Mouse (Mus musculus) stomach, embryonic 16.5 days (tissue): Measurements from ENCODE around the gene Gm13276. TPM values are rescaled to one million over a fixed set of nuclear protein-coding genes. Genes with fewer than 3 reads are reported as not detected.
"Not testable (repeated sequence)": the region's sequence is repeated elsewhere in the genome, so short reads cannot be mapped to it uniquely, and the experiment has no call there.

Source experiments
- ATAC-seq: fragments of 200-750 bp; cut with Nextera tagmentation; 2 replicates; pipeline ENCODE4 v1.8.0; 2017; ENCODE audit warnings: moderate number of reproducible peaks, moderate TSS enrichment; ENCODE audit not compliant: insufficient read depth, low FRiP score
- H3K27ac ChIP-seq: fragments of 300-500 bp; sonication (generic); 2 replicates; pipeline ENCODE4 v1.5.1; 2014; ENCODE audit warnings: low read length
- H3K27me3 ChIP-seq: fragments of 300-500 bp; sonication (generic); 2 replicates; pipeline ENCODE4 v1.6.1; 2014; ENCODE audit warnings: low read length, control low read depth, mixed read lengths; ENCODE audit not compliant: control insufficient read depth, insufficient read depth
- H3K36me3 ChIP-seq: fragments of 300-500 bp; sonication (generic); 2 replicates; pipeline ENCODE4 v1.6.1; 2014; ENCODE audit warnings: low read length; ENCODE audit not compliant: control insufficient read depth, insufficient read depth
- H3K4me1 ChIP-seq: fragments of 300-500 bp; sonication (generic); 2 replicates; pipeline ENCODE4 v1.6.1; 2014; ENCODE audit warnings: low read length, control low read depth, mixed read lengths; ENCODE audit not compliant: control insufficient read depth, insufficient read depth
- H3K4me2 ChIP-seq: fragments of 300-500 bp; sonication (generic); 2 replicates; pipeline ENCODE4 v1.6.1; 2014; ENCODE audit warnings: low read depth, low read length, mixed read lengths
- H3K4me3 ChIP-seq: fragments of 300-500 bp; sonication (generic); replicated peaks from 2 replicates; pipeline ENCODE4 v1.5.1; 2014; ENCODE audit warnings: mild to moderate bottlenecking, low read length
- H3K9ac ChIP-seq: fragments of 300-500 bp; sonication (generic); 2 replicates; pipeline ENCODE4 v1.6.1; 2014; ENCODE audit warnings: low read length
- H3K9me3 ChIP-seq: fragments of 300-500 bp; sonication (generic); replicated peaks from 2 replicates; pipeline ENCODE4 v1.6.1; 2016; ENCODE audit warnings: low read length, control low read depth; ENCODE audit not compliant: control insufficient read depth
- WGBS: fragments of 180-500 bp; shearing (Covaris S2); extraction: QIAGEN DNeasy Blood & Tissue Kit; methylation state at CpG from one replicate; pipeline ENCODE4 v1.1.7; 2014; 5-methylcytosine and 5-hydroxymethylcytosine counted together
- polyA plus RNA-seq: library from polyadenylated mRNA; unstranded; fragments of >200 nt; fragmentation: Nextera tagmentation; extraction: Ambion mirVana; gene quantifications from 2 replicates; pipeline ENCODE4 v1.2.1, GENCODE M21; 2015

Gene Gm13276
- polyA plus RNA-seq, 1 experiment from 2014 or later, result not detected

GRCm38 (mm10) chr4:88757628-88758031 lies 27.9 kb upstream of the Gm13276 start:
- H3K27me3 ChIP-seq, H3K9me3 ChIP-seq, H3K4me1 ChIP-seq, H3K36me3 ChIP-seq: not testable (repeated sequence)
- WGBS, result under 1% methylated on average over 16 of the region's 21 CpGs
- Histone ChIP-seq H3K4me2 (peak overlapping the region; percentile 64), H3K4me3 (peak overlapping the region; percentile 59), H3K27ac (peak overlapping the region; percentile 97), H3K9ac (peak overlapping the region; percentile 78)
- ATAC-seq, result peak; percentile 100

GRCm38 (mm10) chr4:88758751-88759150 lies 26.8 kb upstream of the Gm13276 start:
- H3K4me1 ChIP-seq, H3K4me3 ChIP-seq, H3K27me3 ChIP-seq, H3K27ac ChIP-seq, H3K4me2 ChIP-seq, H3K9me3 ChIP-seq, H3K36me3 ChIP-seq, H3K9ac ChIP-seq, ATAC-seq: not testable (repeated sequence)
- 75% methylated on average over 8 of the region's 9 CpGs for WGBS

GRCm38 (mm10) chr4:88759610-88760268 lies 25.8 kb upstream of the Gm13276 start, which contains the start of gene Gm13283:
Gene Gm13283 (plus strand): TSS chr4:88760119.
- not testable (repeated sequence) for H3K36me3 ChIP-seq, ATAC-seq
- 17% methylated on average over 7 of the region's 14 CpGs for WGBS

DNA sequence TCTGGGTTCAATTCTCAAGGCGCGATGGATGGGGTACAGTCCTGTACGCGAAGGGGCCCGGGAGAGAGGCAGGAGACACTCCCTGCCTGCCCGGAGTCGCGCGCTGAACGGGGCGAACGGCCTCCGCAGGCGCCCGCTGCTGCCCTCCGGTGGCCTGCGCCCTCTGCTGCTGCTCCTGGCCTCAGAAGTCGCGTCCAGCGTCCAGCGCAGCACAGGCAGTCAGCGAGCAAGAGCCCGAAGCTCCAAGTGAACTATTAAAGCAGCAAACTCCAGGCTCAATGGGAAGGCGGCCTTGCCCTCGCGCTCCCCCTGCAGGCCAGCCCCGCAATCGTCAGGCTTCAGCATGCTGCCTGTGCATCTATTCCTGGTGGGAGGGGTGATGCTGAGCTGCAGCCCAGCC lies 25.1 kb upstream of the Gm13276 start:
- peak overlapping the region; percentile 38 for H3K4me2 ChIP-seq
- H3K27me3 ChIP-seq, H3K9me3 ChIP-seq, H3K4me1 ChIP-seq, H3K9ac ChIP-seq, ATAC-seq, H3K36me3 ChIP-seq, H3K27ac ChIP-seq: not testable (repeated sequence)
- under 1% methylated on average over 27 of the region's 28 CpGs for WGBS
- H3K4me3 ChIP-seq, result peak overlapping the region; percentile 35

More at GRCm38 (mm10) chr4:88759610-88760268, 25.8 kb upstream of the Gm13276 start, which contains the start of gene Gm13283:
- H3K4me2 ChIP-seq, result peak within 1 kb of the TSS; percentile 38
- H3K9me3 ChIP-seq, H3K9ac ChIP-seq, H3K4me1 ChIP-seq, H3K27me3 ChIP-seq, H3K27ac ChIP-seq: not testable (repeated sequence)
- peak within 1 kb of the TSS; percentile 35 for H3K4me3 ChIP-seq

DNA sequence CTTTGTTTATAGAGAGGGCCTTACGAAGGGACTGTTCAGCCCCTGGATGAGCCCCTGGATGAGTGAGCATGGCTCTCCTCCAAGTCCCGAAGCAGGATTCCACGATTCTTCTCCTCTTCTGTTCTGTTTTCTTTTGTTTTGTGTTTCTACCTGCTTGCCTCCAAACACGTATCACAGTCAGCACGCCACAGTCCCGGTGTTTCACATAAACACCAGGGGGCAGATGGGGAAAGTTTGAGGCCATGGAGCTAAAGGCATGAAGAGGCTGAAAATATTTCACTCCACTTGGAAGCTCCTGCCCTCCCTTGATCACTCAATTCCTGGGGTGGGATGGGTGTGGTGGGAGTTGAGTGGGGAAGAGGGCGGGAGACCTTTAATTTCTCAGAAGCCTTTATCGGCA lies 23.7 kb upstream of the Gm13276 start:
- WGBS, result 57% methylated on average over 6 of the region's 8 CpGs
- not testable (repeated sequence) for H3K9ac ChIP-seq, H3K36me3 ChIP-seq, H3K27me3 ChIP-seq, H3K9me3 ChIP-seq, H3K4me3 ChIP-seq, H3K4me1 ChIP-seq, ATAC-seq, H3K27ac ChIP-seq, H3K4me2 ChIP-seq

DNA sequence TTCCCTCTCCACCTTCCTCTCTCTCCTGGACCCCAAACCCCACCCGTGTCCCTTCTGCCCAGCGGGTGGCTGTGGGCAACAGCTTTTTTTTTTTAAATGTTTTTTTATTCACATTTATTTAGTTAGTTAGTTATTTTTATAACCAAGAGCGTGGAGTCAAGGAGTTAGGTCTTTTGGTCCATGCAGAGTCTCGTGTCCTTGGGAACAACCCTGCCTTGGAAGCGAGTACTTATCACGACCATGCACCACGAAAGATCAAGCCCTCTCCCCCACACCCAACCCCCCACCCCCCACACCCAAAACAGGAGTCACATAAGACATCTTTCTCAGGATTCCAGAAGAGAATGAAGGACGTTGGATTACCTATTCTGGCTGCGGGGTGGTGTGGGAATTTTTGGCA lies 23.2 kb upstream of the Gm13276 start:
- H3K27me3 ChIP-seq, H3K36me3 ChIP-seq, H3K4me1 ChIP-seq, H3K9me3 ChIP-seq, H3K4me2 ChIP-seq, H3K27ac ChIP-seq, H3K4me3 ChIP-seq, ATAC-seq, H3K9ac ChIP-seq: not testable (repeated sequence)
- 52% methylated on average over 7 of the region's 9 CpGs for WGBS

- H3K36me3 ChIP-seq, H3K27me3 ChIP-seq, ATAC-seq, H3K4me1 ChIP-seq, H3K27ac ChIP-seq, H3K9me3 ChIP-seq: not testable (repeated sequence)
- H3K4me3 ChIP-seq, result peak overlapping the region; percentile 40
- H3K4me2 ChIP-seq, result peak overlapping the region; percentile 43; the same call in 1 of the 2 replicates
- WGBS, result 2% methylated on average over 30 of the region's 42 CpGs
- H3K9ac ChIP-seq, result peak overlapping the region; percentile 64
Observed at GRCm38 (mm10) chr4:88763384-88764018, 22.0 kb upstream of the Gm13276 start.

GRCm38 (mm10) chr4:88773534-88773933 lies 12.0 kb upstream of the Gm13276 start, which contains the start of gene Gm13290:
Gene Gm13290 (plus strand): TSS chr4:88773834.
- not testable (repeated sequence) for H3K9me3 ChIP-seq, H3K4me3 ChIP-seq, H3K4me2 ChIP-seq, H3K4me1 ChIP-seq, H3K36me3 ChIP-seq, H3K9ac ChIP-seq, H3K27me3 ChIP-seq, H3K27ac ChIP-seq, ATAC-seq
- no CpG with 5 or more reads among the region's 32 CpGs for WGBS

- H3K27me3 ChIP-seq, H3K9ac ChIP-seq, H3K4me3 ChIP-seq, H3K36me3 ChIP-seq, H3K9me3 ChIP-seq, H3K4me2 ChIP-seq, H3K27ac ChIP-seq, H3K4me1 ChIP-seq, ATAC-seq: not testable (repeated sequence)
- no CpG with 5 or more reads among the region's 29 CpGs for WGBS
Observed at GRCm38 (mm10) chr4:88776622-88777021, 8.9 kb upstream of the Gm13276 start, which contains the start of gene Gm13289. Gene Gm13289 (plus strand): TSS chr4:88776922.
